Mouse (Mus musculus) liver, embryonic 13.5 days (tissue): Measurements from ENCODE around the gene Ocel1. TPM values are rescaled to one million over a fixed set of nuclear protein-coding genes. Genes with fewer than 3 reads are reported as not detected.

Source experiments
- ATAC-seq: fragments of 200-750 bp; cut with Nextera tagmentation; 2 replicates; pipeline ENCODE4 v1.8.0; 2017; ENCODE audit warnings: low read depth, mild to moderate bottlenecking, moderate number of reproducible peaks, moderate library complexity
- DNase-seq: peaks from one replicate; pipeline ENCODE4 v3.0.0; 2022
- H3K27ac ChIP-seq: fragments of 300-500 bp; sonication (generic); 2 replicates; pipeline ENCODE4 v1.5.1; 2015; ENCODE audit warnings: moderate library complexity, mild to moderate bottlenecking, inconsistent platforms
- H3K27me3 ChIP-seq: fragments of 300-500 bp; sonication (generic); 2 replicates; pipeline ENCODE4 v1.6.1; 2015; ENCODE audit warnings: mild to moderate bottlenecking, inconsistent platforms
- H3K36me3 ChIP-seq: fragments of 300-500 bp; sonication (generic); 2 replicates; pipeline ENCODE4 v1.6.1; 2015; ENCODE audit warnings: mild to moderate bottlenecking, inconsistent platforms
- H3K4me1 ChIP-seq: fragments of 300-500 bp; sonication (generic); replicated peaks from 2 replicates; pipeline ENCODE4 v1.6.1; 2015; ENCODE audit warnings: inconsistent platforms
- H3K4me2 ChIP-seq: fragments of 300-500 bp; sonication (generic); 2 replicates; pipeline ENCODE4 v1.6.1; 2015; ENCODE audit warnings: inconsistent platforms, mild to moderate bottlenecking, moderate library complexity
- H3K4me3 ChIP-seq: fragments of 300-500 bp; sonication (generic); replicated peaks from 2 replicates; pipeline ENCODE4 v1.5.1; 2015; ENCODE audit warnings: mild to moderate bottlenecking, inconsistent platforms
- H3K9ac ChIP-seq: fragments of 300-500 bp; sonication (generic); 2 replicates; pipeline ENCODE4 v1.6.1; 2015; ENCODE audit warnings: mild to moderate bottlenecking, inconsistent platforms
- H3K9me3 ChIP-seq: fragments of 300-500 bp; sonication (generic); replicated peaks from 2 replicates; pipeline ENCODE4 v1.6.1; 2016; ENCODE audit warnings: inconsistent platforms
- WGBS: fragments of 180-500 bp; shearing (Covaris S2); methylation state at CpG from one replicate; pipeline ENCODE4 v1.1.7; 2015; ENCODE audit not compliant: insufficient replicate concordance; 5-methylcytosine and 5-hydroxymethylcytosine counted together
- polyA plus RNA-seq: library from polyadenylated mRNA; unstranded; fragments of >200 nt; fragmentation: Nextera tagmentation; extraction: Ambion mirVana; gene quantifications from 2 replicates; pipeline ENCODE4 v1.2.1, GENCODE M21; 2015

The Ocel1 gene
- polyA plus RNA-seq, 1 experiment from 2014 or later, result 4.3 TPM

DNA sequence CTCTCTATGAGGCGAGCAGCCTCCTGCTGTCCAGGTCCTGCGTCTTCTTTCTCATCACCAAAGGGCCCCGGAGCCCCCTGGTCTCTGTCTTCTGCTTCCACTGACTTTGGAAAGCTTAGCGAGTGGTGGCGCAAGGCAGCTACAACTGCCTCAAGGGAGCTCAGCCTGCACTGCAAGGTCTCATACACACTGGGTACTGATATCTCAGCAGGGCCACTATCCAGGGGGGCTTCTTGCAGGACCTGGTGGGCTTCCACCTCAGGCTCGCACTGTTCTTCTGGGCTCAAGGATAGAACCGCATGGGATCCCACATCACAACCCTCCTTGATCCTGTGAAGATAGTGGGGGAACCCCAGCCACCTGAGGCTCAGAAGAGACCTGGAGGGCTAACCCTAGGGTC lies 23.4 kb downstream of the Ocel1 start:
- Histone ChIP-seq H3K4me3 (no peak overlapping the region), H3K4me1 (peaks cover 31% of the 10 kb centered on the region), H3K36me3 (peaks cover 14% of the 10 kb centered on the region), H3K27me3 (no peaks in the 10 kb centered on the region), H3K9ac (no peak overlapping the region), H3K4me2 (peak overlapping the region; percentile 27), H3K9me3 (no peaks in the 10 kb centered on the region), H3K27ac (no peak overlapping the region)
- DNase-seq (no peak), ATAC-seq (no peak)
- 73% methylated on average over 7 of the region's 7 CpGs for WGBS

DNA sequence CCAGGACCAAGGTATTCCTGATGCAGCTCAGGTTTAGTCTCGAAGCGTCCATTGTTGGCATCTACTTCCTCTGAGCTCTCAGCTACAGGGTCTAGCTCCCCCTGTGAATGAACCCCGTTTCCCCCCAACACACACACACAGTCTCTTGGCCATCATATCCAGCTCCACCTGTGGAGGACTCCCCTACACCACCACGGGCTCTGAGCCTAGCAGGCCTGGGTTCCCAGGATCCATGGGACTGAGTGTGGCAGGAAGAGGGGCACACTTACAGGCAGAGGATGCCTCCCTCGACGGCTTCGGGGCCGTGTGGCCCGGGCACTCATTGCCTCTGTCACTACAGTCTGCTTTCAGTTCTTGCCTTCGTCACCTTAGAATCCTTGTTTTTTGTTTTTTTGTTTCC lies 24.0 kb downstream of the Ocel1 start:
- WGBS, result 67% methylated on average over 10 of the region's 10 CpGs
- H3K9ac ChIP-seq, result peak overlapping the region; percentile 26; the same call in 1 of the 2 replicates
- H3K27ac ChIP-seq, result no peak overlapping the region
- ATAC-seq (no peak), DNase-seq (no peak)
- no peaks in the 10 kb centered on the region for H3K9me3 ChIP-seq
- H3K4me1 ChIP-seq, result peaks cover 31% of the 10 kb centered on the region
- peak overlapping the region; percentile 20; the same call in 1 of the 2 replicates for H3K4me2 ChIP-seq
- H3K4me3 ChIP-seq, result no peak overlapping the region
- peaks cover 20% of the 10 kb centered on the region for H3K36me3 ChIP-seq
- no peaks in the 10 kb centered on the region for H3K27me3 ChIP-seq

DNA sequence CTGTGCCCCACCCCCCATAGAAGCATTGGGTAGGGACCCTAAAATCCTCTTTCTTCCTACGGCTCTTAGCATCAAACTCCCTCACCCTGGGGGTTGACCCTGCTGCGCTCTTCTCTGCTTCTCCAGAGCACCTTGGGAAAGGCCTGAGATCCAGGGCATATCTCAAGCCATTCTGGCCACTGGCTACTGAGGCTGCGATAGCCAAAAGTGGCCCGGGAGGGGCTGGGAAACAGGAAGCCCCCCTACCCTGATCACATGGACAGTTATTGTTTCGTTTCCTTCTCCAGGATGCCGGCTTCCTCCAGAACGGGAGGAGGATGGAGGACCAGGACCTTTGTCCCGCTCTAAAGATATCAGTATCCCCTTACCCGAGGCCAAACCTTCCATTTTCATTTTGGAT lies 24.5 kb downstream of the Ocel1 start, which contains the start of gene Ushbp1:
TSS of gene Ushbp1 (minus strand) at position 174 of the 400 bp plus-strand sequence.
- H3K9me3 ChIP-seq, result no peaks in the 10 kb centered on the region
- H3K4me2 ChIP-seq, result peak within 1 kb of the TSS; percentile 87
- H3K36me3 ChIP-seq, result peaks cover 23% of the 10 kb centered on the region
- H3K4me1 ChIP-seq, result peaks cover 31% of the 10 kb centered on the region
- peak within 1 kb of the TSS; percentile 87 for H3K4me3 ChIP-seq
- no peaks in the 10 kb centered on the region for H3K27me3 ChIP-seq
- no peak for ATAC-seq
- H3K9ac ChIP-seq, result peak within 1 kb of the TSS; percentile 51
- no peak for DNase-seq
- WGBS, result 65% methylated on average over 9 of the region's 9 CpGs
- H3K27ac ChIP-seq, result peak within 1 kb of the TSS; percentile 80

DNA sequence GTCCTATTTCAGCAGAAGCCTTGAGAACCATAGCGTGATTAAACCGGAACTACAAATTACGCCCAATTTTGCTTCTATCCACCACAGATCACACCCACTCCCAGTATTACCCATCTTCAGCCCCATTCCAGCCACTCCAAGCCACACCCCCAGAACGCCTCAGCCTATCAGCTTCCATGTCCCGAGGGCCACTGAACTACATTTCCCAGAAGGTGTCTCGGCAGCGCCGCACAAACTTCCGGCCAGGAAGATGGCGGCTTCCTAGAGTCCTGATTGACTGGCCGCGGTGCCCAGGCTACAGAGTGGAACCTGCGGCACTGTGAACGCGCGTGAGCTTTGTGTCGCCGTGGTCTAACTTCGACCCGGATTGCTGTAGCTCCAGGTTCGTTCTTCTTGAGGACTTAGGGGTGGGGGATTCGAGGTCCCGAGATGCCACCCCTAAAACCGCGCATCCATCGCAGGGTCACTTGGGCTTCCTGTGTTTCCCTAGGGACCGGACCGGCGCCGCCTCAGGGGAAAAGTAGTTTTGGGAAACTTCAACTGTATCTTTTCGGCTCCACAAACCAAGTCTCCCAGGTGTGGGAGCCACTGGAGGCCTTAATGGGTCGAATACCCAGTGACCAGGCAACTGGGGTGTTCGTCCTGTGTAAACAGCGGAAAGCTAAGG lies 25.7 kb downstream of the Ocel1 start, which contains the start of gene Babam1:
TSS of gene Babam1 (plus strand) at position 223 of the 667 bp plus-strand sequence.
- Histone ChIP-seq H3K4me1 (peaks cover 31% of the 10 kb centered on the region), H3K9me3 (no peaks in the 10 kb centered on the region), H3K9ac (peak within 1 kb of the TSS; percentile 86), H3K4me3 (peak within 1 kb of the TSS; percentile 87), H3K4me2 (peak within 1 kb of the TSS; percentile 87), H3K27ac (peak within 1 kb of the TSS; percentile 80), H3K27me3 (no peaks in the 10 kb centered on the region), H3K36me3 (peaks cover 30% of the 10 kb centered on the region)
- WGBS, result under 1% methylated on average over 34 of the region's 34 CpGs
- ATAC-seq (peak; percentile 95), DNase-seq (peak; percentile 90)

DNA sequence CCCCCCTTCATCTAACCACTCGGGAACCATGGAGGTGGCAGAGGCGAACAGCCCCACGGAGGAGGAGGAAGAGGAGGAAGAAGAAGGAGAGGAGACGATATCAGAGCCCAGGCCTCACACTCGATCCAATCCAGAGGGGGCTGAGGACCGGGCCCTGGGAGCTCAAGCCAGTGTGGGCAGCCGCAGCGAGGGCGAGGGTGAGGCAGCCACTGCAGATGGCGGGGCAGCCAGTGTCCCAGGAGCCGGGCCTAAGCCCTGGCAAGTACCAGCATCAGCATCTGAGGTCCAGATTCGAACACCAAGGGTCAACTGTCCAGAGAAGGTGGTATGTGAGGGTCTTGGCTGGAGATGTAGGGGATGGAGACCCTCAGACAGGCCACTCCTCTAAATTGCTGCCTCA lies 26.6 kb downstream of the Ocel1 start:
- no peak overlapping the region for H3K27ac ChIP-seq
- DNase-seq, result no peak
- peak overlapping the region; percentile 87 for H3K4me2 ChIP-seq
- peak overlapping the region; percentile 87 for H3K4me3 ChIP-seq
- H3K9me3 ChIP-seq, result no peaks in the 10 kb centered on the region
- peaks cover 30% of the 10 kb centered on the region for H3K4me1 ChIP-seq
- H3K36me3 ChIP-seq, result peaks cover 30% of the 10 kb centered on the region
- ATAC-seq, result no peak
- H3K9ac ChIP-seq, result peak overlapping the region; percentile 86
- H3K27me3 ChIP-seq, result no peaks in the 10 kb centered on the region
- 71% methylated on average over 12 of the region's 12 CpGs for WGBS

DNA sequence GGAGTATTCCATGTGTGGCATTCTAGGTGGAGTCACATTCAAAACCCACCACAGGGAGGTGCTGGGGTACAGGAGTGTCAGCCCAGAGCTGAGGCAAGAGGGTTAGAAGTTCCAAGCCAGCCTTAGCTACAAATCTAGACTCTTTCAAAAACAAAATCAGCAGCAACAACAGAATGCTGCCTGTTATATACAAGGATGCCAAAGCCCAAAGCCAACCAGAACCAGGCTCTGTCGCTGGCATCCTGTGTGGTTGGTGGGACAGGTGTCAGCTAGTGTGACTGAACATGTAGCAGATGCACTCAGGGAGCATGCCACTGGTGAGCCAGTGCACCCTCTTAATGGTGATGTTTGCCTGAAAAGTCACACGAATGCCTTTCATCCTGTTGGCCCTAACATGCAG lies 29.7 kb downstream of the Ocel1 start:
- DNase-seq, result no peak
- peaks cover 30% of the 10 kb centered on the region for H3K36me3 ChIP-seq
- no peak overlapping the region for H3K4me2 ChIP-seq
- no peaks in the 10 kb centered on the region for H3K9me3 ChIP-seq
- no peak overlapping the region for H3K4me3 ChIP-seq
- no peaks in the 10 kb centered on the region for H3K27me3 ChIP-seq
- no peak overlapping the region for H3K9ac ChIP-seq
- H3K4me1 ChIP-seq, result peaks cover 37% of the 10 kb centered on the region
- ATAC-seq, result no peak
- no peak overlapping the region for H3K27ac ChIP-seq
- 80% methylated on average over 2 of the region's 2 CpGs for WGBS

DNA sequence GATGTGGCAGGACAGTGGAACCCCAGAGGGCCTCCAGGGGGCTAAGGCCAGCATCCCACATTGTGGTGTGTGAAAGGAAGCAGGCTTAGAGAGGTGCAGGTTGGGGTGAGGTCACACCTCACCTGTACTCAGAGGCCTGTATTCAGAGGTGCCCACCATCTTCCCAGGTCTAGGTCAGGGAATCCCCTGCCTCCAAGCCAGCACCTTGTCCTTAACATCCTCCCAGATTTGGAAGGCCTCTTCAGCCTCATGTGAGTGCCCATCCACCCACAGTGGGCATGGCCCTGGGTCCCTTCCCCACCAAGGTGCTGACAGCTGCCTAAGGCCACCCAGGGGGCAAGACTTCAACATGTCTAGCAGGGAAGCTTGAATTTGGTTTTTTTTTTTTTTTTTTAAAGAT lies 30.4 kb downstream of the Ocel1 start:
- DNase-seq (no peak), ATAC-seq (no peak)
- Histone ChIP-seq H3K4me3 (no peak overlapping the region), H3K9me3 (no peaks in the 10 kb centered on the region), H3K36me3 (peaks cover 30% of the 10 kb centered on the region), H3K4me1 (peaks cover 33% of the 10 kb centered on the region), H3K27me3 (no peaks in the 10 kb centered on the region), H3K9ac (no peak overlapping the region), H3K27ac (no peak overlapping the region; the same call in 1 of the 2 replicates), H3K4me2 (no peak overlapping the region)

DNA sequence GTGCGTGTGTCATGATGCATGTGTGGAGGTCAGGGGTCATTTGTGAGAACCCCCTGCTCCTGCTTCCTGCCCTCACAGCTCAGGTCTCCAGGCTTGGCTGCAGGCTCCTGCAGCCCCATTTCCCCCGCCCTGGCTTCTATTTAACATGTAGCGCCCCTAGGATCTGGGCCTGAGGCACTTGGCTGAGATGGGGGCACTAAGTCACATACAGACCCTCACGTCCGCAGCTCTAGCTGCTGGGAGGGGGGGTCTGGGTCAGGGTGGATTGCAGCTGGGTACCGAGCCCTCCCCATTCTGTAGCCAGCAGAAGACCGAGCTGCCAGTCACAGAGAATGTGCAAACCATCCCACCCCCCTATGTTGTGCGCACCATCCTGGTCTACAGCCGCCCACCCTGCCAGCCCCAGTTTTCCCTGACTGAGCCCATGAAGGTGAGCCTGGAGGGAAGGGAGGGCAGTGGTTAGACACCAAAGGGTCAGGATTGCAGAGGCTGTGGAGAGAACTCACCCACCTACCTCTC lies 31.4 kb downstream of the Ocel1 start:
- no peak for DNase-seq
- peaks cover 37% of the 10 kb centered on the region for H3K36me3 ChIP-seq

DNA sequence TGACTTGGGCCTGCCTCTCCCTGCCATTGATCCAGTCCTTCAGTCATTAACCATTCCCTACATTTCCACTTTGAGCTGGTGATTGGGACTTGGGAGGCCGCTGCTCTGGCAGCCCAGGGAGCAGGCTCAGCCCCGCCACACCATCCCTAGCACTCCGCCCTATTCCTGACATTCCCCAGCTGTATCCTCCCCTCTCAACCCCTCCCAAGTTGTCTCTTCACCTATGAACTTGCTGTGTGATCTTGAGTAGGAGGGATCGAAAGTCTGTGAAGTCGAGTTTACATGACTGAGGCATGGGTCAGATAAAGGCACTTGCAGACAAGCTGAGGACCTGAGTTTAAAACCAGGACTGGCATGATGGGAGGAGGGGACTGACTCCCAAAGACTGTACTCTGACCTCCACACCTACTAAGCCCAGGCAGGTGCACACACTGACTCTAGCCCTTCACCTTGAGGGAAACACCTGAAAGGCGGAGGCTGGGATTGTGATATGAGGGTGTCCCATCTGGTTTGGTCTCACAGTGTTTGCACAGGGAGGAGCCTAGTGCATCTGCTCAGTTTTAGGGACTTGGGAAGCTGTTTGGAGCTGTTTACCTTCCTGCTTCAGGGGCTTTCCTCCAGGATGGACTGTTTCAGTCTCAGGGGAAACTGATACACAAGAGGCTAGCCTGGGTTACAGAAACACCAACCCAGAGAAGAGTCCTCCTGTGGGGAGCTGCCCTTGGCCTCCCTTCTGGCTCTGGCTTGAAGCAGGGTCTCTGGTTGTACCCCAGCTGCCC lies 32.2 kb downstream of the Ocel1 start:
- no peaks in the 10 kb centered on the region for H3K9me3 ChIP-seq
- peaks cover 41% of the 10 kb centered on the region for H3K4me1 ChIP-seq
- peaks cover 41% of the 10 kb centered on the region for H3K36me3 ChIP-seq
- 0 out of 2 replicates have a peak overlapping the region, but pooled peaks have one; percentile 20 for H3K27ac ChIP-seq
- H3K4me2 ChIP-seq, result no peak overlapping the region
- no peaks in the 10 kb centered on the region for H3K27me3 ChIP-seq
- no peak overlapping the region for H3K9ac ChIP-seq
- no peak overlapping the region for H3K4me3 ChIP-seq
- DNase-seq (no peak), ATAC-seq (no peak)
- WGBS, result 72% methylated on average over 6 of the region's 6 CpGs

More for the DNA sequence above, 31.4 kb downstream of the Ocel1 start:
- H3K4me1 ChIP-seq, result peaks cover 38% of the 10 kb centered on the region
- no peaks in the 10 kb centered on the region for H3K27me3 ChIP-seq
- H3K27ac ChIP-seq, result no peak overlapping the region
- H3K9me3 ChIP-seq, result no peaks in the 10 kb centered on the region
- no peak for ATAC-seq
- no peak overlapping the region for H3K9ac ChIP-seq
- H3K4me2 ChIP-seq, result no peak overlapping the region
- 82% methylated on average over 9 of the region's 9 CpGs for WGBS
- H3K4me3 ChIP-seq, result no peak overlapping the region

DNA sequence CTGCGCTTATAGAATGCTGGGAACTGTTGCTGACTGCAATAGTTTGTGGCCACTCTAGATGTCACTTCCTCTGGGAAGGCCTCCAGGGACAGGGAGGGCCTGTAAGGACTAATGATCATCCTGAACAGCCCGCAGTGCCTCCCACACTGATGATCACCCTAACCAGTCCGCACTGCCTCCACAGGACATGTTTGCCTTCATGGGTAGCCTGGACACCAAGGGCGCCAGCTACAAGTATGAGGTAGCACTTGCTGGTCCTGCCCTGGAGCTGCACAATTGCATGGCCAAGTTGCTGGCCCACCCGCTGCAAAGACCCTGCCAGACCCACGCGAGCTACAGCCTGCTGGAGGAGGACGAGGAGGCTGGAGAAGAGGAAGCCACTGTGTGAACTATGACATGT lies 32.9 kb downstream of the Ocel1 start:
- WGBS, result 75% methylated on average over 8 of the region's 8 CpGs
- Histone ChIP-seq H3K4me1 (peaks cover 41% of the 10 kb centered on the region), H3K4me3 (no peak overlapping the region), H3K4me2 (no peak overlapping the region), H3K36me3 (peaks cover 41% of the 10 kb centered on the region), H3K27me3 (no peaks in the 10 kb centered on the region), H3K9ac (no peak overlapping the region), H3K27ac (0 out of 2 replicates have a peak overlapping the region, but pooled peaks have one; percentile 20), H3K9me3 (no peaks in the 10 kb centered on the region)
- no peak for DNase-seq
- ATAC-seq, result no peak

DNA sequence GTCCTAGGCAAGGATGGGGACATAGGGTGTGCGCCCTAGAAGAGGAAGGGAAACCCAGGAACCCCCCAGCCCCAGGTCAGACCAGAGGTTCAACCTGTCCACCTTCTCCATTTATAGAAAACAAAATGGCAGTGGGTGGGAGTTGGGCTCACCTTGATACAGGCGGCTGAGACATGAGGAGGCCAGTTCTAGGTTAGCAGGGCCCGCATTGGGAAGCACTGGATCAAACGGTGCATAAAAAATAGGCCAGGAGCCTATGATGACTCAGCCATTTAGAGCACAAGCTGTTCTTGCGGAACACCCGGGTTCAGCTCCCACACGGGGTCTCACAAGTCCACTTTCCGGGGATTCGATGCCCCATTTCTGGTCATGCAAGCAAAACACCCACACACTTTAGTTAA lies 33.9 kb downstream of the Ocel1 start:
- Histone ChIP-seq H3K36me3 (peaks cover 43% of the 10 kb centered on the region), H3K27ac (peak overlapping the region; percentile 77), H3K4me2 (peak overlapping the region; percentile 89), H3K9ac (peak overlapping the region; percentile 98), H3K4me1 (peaks cover 41% of the 10 kb centered on the region), H3K27me3 (no peaks in the 10 kb centered on the region), H3K4me3 (peak overlapping the region; percentile 98), H3K9me3 (no peaks in the 10 kb centered on the region)
- DNase-seq (no peak), ATAC-seq (no peak)
- 69% methylated on average over 9 of the region's 9 CpGs for WGBS
